Mouse (Mus musculus): ENCODE measurements around the gene Gpr173.
A peak's percentile ranks its signal among the peaks of the same experiment; 100 is the strongest.
"Not testable (repeated sequence)": the region's sequence is repeated elsewhere in the genome, so short reads cannot be mapped to it uniquely, and the experiment has no call there.

Gpr173 gene

DNA sequence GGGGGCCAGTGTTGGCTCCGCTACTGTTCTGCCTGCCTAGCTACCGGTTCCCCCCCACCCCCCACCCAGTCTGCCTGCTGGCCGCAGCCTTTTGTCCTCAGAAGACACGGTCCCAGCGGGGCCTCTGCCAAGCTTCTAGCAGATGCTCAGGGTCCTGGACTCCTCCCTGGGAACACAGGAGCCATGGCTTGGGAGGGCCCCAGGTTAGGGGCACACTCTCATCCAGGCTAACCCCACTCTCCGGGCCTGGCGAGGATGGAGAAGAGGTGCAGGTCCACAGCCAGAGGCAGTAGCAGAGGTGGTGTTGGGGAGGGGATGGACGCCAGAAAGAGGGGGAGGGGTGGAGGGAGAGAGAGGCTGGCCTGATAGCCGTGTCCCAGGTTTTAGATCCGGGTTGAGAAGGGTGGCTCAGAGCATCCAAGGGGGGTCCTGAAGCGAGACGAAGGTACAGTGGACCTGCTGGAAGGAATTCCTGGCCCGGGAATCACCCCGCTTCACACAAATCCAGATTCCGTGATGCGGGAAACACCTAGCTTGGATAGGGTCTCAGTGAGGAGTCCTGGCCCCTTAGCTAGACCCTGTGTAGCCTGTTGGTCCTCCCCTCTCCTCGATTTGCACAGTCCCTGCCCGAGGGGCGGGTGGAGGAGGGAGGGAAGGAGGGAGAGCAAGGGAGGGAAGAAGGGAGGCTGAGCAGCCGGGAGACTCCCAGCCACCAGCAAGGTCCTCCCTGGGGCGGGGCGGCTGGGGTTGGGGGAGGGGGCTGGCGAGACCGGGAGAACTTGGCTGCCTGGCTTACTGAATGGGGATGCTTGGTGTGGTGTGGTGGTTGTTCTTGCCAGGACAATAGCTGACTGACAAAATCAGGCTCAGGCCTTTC, at the start of gene Gpr173:
TSS of gene Gpr173 (minus strand) at position 308 of the 877 bp plus-strand sequence.
- DNase-seq (ENCODE audit: low spot score in 2 of 2): peak; percentile 48 to 50

DNA sequence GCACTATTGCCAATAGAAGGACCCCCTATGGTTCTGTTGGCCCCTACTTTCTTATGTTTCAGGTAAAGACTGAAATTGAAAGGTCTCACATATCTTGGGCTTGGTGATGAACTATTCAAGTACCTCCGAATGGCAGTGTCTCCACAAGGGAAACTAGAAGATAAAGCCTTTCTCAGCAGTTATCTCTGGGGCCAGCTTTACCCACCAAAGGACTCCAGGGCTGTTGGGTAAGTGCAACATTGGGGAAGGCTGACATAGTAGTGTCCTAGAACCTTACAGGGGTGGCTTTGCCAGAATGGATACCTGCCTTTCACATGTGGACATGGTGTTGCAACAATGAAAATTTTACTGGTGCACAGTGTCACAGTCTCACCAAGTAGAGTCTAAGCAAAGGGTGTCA, 34.7 kb upstream of the Gpr173 start:
- no peak for DNase-seq (ENCODE audit: low spot score in 2 of 2)

DNA sequence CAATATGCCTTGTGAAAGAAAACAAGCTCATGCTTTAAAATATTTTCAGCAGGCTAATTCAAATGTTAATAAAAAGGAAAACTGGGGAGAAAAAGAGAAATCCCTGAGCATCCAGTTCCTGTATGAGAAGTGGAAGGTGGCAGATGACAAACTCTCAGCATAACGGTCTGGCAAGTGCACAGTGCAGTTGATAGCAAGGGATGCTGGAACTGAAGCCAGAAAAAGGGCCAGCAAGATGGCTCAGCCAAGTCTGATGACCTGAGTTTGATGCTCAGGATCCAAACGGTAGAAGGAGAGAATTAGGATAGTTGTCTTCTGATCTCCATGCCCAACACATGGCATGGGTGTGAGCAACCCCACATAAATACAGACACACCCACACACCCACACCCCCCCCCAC, 31.6 kb upstream of the Gpr173 start:
- DNase-seq (ENCODE audit: low spot score in 2 of 2): no peak

DNA sequence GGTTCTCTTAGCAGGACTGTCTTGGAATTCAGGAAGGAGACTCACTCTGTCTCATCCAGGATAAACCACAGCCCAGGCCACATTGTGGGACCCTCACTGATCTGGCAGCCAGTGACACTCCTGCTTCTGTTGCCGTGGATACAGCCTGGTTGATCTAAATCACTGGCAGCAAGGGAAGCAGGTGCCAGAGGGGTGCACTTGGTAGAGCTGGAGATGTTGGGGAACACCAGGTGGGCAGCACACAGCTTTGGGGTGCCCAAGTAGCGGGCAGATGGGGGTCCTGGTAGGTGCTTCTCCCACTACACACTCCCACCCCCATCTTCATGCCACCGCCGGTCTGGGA, 479 bp downstream of the Gpr173 start:
- DNase-seq (ENCODE audit: low spot score in 2 of 2): no peak

DNA sequence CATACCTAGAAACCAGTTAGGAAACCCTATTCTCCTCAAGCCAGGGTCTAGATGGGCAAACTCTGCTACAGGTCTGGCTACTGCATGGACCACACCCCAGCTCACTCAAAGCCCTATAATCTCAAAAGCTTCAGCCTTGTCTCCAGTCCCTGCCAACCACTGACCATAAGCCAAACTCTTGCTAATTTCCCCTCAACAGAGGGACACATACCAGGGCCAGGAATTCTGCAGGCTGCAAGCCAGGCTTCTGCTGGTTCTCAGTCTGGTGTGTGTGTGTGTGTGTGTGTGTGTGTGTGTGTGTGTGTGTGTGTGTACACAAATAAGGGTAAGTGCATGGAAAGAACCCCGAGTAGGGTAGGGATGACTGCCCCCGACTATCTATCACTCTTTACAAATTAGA, 2.1 kb downstream of the Gpr173 start:
- no peak for DNase-seq (ENCODE audit: low spot score in 2 of 2)

DNA sequence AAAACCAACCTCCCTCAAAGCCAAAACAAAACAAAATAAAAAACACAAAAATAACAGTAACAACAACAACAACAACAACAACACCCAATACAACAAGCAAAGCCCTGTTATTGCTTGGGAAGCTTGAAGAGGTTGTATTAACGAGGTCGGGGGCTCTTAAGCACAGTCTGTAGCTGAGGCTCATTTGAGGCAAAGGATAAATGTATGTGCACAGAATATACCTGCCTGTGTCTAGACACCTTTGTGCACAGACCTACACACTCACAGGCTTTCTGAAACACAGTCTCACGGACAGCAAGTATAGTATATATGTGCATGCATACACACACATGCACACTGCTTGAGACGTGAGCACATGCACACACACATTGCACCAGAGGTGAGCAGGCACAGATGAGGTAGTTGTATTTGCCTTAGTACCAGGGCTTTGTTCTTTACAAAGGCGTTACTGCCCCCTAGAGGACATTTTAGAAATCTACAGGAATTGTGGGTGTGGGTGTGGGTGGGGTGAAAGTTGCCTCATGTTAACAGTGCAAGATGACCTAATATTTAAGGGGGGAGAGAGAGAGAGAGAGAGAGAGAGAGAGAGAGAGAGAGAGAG, 15.9 kb downstream of the Gpr173 start:
- no peak for DNase-seq (ENCODE audit: low spot score in 2 of 2)

DNA sequence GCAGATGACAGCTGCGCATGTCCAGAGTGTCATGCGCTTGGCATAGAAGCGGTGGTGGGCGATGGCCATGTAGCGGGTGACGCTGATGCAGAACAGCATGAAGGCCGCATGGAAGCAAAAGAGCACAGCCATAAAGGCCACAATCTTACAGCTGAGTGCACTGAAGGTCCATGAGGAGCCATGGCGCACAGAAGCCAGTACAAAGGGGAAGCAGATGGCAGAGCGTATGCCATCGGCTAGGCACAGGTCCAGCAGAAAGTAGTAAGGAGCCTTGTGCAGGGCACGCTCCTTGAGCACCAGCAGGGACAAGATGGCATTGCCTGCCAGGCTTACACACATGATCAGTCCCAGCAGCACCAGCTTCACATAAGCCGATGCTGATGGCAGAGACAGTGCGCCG, 21.5 kb downstream of the Gpr173 start:
- no peak for DNase-seq (ENCODE audit: low spot score in 2 of 2)

DNA sequence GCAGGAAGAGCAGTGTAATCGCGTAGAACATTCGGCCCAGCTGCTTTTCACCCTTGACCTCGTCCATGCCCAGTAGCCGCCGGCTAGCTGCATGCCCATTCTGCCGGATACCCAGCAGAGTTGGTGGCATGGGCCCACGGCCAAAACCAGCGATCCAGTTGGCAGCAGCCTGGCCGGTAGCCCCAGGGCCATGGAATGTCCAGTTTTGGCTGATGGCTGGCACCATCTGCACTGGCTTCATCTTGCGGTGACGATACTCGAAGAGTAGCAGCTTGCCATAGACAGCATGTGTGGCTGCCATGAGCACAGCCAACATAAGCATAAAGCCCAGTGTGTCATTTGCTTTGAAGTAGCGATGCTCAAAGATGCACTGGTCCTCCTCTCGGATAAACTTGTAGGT, 21.9 kb downstream of the Gpr173 start:
- no peak for DNase-seq (ENCODE audit: low spot score in 2 of 2)

DNA sequence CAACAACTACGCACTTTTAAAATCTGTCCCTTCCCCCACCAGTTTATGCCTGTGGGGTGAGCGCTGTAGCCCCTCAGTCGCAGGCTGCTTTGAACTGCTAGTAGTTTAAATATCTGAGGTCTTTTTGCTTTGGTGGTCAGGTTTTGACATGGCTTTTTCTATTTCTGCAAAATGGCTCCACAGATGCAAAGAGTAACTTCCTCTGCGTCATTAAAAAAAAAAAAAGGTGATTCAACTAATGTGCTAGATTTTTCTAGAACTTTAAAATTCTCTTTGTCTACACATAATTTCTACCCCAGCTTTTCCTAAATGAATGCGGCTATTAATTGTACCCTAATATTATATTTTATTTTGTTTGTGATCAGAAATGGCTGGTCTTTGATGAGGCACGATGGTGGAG, 25.6 kb downstream of the Gpr173 start:
- no peak for DNase-seq (ENCODE audit: low spot score in 2 of 2)

DNA sequence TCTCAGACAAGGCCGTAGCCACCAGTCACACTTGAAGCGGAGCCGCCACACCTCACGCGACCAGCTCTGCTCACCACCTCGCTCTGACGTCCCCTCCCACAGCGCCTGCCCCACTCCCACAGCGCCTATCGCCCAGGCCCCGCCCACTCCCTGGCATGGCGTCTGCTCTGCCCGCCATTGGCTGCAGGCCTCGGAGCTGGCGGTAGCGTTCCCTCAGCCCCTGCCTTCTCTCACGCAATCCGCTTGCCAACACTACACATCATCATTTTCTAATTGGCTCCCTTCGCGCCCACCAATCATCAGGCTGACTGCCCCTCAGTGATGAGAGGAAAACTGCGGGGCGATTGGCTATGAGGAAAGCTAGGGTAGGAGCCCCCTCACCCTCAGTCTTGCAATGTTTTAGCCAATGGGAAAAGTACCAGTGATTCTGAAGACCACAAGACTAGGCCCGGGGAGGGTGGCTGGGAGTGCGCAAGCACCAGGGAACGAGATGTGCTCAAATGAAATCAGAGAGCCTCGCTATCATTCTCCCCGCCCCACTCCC, 26.1 kb downstream of the Gpr173 start, which contains the start of gene Tspyl2:
TSS of gene Tspyl2 (minus strand) at position 68 of the 544 bp plus-strand sequence.
- peak; percentile 90 to 91 for DNase-seq (ENCODE audit: low spot score in 2 of 2)

DNA sequence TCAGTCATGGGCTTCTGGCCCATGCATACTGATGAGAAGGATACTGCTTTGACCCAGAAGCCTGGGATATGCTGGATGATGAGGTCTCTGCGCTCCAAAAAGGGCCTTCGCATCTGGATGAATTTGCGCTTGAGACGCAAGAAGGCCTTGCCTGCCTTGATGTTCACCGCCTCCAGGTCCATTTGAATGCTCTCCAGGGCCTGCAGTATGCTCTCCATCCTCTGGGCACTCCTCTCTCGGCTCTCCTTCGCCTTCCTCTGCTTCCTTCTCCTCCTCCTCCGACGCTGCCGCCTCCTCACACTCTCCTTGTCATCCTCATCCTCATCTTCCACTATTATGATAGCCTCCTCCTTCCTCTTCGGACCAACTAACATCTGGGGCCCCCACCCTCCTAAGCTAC, 27.0 kb downstream of the Gpr173 start:
- DNase-seq (ENCODE audit: low spot score in 2 of 2): peak in 1 of 2 experiments; percentile 20

DNA sequence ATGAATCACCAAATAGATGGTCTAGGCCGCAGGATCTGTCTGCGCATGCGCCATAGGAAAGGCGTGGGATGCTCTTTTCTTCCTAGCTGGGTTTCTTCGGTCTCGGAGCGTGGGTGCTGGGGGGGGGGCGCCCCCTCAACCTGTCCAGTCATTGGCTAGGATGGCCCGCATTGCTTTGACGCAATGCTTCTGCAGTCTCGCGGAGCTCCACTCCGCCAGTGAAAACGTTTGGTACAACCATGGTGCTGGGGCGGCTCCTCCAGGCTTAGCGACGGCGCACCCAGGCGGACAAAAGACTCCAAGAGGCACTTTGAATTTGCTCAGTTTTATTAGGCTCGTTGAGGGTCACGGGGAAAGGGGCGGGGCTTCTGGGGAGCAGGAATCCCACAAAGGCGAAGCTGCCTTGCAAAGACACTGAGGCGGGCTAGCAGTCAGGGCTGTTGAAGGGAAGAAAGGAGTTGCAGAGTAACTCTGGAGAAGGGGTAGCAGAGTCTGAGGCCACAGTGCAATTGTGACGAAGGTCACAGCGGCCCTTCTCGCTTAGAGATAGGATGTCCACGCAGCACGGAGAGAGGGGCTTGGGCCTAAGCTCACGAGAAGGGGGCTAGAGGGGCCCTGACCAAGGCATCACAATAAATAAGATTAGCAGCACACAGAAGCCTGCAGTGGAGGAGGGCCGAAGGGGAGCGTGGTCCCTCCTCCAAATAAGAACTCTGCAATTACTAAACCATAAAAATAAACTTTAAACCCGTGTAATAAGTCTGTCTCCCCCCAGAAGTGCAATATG, 31.8 kb downstream of the Gpr173 start:
- DNase-seq (ENCODE audit: low spot score in 2 of 2): peak; percentile 87 to 89

DNA sequence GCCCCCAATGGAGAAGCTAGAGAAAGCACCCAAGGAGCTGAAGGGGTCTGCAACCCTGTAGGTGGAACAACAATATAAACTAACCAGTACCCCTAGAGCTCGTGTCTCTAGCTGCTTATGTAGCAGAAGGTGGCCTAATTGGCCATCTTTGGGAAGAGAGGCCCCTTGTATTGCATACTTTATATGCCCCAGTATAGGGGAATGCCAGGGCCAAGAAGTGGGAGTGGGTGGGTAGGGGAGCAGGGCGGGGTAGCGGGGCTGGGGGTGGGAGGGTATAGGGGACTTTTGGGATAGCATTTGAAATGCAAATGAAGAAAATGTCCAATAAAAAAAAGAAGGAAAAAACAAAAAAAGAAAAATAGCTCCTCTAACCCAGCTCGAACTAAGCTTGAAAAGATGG, 32.4 kb downstream of the Gpr173 start:
- not testable (repeated sequence) for DNase-seq (ENCODE audit: low spot score in 2 of 2)

DNA sequence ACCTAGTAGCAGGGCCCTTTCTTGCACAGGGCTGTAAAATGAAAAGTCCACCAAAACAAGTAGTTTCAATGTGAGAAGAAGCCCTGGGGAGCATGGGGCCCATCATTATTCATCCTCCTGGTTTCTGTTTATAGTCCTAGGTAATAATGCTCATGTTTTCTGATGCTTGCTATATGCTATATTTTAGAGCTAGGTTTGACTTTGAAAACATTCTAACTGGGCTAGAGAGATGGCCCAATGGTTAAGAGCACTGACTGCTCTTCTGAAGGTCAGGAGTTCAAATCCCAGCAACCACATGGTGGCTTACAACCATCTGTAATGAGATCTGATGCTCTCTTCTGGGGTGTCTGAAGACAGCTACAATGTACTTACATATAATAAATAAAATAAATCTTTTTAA, 39.1 kb downstream of the Gpr173 start:
- DNase-seq (ENCODE audit: low spot score in 2 of 2): not testable (repeated sequence)

DNA sequence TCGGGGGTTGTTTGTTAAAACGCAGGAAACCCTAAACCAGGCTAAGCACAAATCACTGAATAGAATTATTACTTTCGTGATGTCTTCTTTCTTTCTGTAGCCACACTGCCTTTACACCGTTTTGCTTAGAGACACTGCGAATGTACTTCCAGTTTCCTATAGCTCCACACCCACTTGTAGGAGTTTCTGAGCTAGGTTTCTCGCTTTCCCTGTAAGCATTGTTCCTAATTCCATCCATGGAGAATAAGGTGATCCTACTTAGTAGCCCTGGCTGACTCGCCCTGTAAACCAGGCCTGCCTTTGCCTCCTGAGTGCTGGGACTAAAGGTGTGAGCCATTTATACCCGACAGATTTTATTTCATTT, 40.8 kb downstream of the Gpr173 start:
- no peak for DNase-seq (ENCODE audit: low spot score in 2 of 2)

DNA sequence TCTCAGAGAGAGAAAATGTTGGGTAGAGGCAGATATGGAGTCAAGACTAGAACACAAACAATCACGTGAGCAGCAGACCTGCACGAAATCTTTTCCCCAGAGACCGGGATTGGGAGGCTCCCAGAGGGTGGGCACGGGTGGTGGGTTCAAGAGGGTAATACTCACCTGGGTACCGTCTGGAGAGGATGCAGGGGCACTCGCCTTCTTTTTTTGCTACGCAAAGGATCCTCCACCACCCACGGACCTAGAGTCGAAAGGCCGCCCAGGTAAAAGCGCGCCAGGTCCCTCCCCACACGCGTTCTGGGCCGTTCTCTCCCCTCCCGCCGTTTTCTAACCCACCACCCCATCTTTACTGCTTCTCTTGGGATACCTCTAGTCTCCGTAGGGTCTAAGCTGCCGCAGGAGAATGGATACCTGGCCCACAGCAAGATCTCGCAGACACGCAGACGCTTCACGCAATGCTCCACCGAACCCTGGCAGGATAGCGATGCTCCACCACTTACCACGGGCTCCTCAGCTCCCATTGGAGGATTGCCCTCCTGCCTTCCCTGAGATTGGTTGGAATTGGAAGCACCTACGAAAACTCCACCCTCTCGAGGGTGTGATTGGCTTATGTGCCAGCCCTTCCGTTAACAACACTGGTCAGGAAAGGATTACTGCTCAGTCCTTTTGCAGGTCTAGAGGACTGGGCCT, 41.4 kb downstream of the Gpr173 start, which contains the start of gene Kantr:
TSS of gene Kantr (minus strand) at position 500 of the 693 bp plus-strand sequence.
- DNase-seq (ENCODE audit: low spot score in 2 of 2): peak; percentile 76

DNA sequence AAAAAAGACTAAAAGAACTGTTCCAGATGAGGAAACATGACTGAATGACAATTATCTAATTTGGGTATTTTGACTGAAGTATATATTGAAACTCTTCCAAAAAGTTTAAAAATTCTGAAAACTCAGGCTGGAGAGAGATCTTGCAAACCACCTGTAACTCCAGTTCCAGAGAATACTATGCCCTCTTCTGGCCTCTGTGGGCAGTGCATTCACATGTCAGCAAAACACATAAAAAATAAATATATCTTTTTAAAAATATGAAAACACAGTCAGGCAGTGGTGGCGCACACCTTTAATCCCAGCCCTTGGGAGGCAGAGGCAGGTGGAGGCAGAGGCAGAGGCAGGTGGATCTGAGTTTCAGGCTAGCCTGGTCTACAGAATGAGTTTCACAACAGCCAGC, 44.9 kb downstream of the Gpr173 start:
- no peak for DNase-seq (ENCODE audit: low spot score in 2 of 2)

DNA sequence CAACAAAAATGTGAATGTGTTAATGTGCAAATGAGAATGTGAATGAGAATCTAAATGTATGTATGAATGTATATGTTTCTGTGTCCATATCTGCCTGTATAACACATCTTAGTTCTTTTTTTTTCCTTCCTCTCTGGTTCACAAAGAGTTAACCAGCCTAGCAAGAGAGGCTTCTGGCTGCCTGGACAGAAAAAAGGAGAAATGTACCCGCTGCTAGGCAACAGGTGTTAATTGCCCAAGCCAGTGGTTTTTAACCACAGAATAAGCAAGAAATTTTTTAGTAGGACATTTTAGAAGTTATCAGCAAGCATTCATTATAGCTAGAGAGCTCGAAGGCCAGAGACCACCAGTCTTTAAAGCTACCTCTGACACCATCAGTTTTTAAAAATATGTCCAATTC, 45.7 kb downstream of the Gpr173 start:
- DNase-seq (ENCODE audit: low spot score in 2 of 2): no peak

DNA sequence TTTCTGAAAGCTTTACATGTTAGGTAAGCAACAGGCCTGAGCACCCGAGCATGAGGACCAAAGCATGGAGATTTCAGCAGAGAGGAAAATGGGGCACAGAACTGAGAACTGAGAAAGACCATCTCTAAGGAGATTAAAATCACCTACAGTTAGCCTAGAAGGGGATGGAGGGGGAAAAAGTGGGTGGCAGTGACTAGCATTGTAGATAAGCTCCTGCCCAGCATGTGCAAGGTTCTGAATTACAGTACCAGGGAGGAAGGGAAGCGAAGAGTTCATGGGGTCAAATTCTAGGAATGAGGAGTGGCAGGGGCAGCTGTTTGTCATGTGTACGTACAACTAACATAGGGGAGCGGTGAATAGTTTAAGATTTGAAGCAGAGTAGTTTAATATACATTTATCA, 48.0 kb downstream of the Gpr173 start:
- DNase-seq (ENCODE audit: low spot score in 2 of 2): no peak

DNA sequence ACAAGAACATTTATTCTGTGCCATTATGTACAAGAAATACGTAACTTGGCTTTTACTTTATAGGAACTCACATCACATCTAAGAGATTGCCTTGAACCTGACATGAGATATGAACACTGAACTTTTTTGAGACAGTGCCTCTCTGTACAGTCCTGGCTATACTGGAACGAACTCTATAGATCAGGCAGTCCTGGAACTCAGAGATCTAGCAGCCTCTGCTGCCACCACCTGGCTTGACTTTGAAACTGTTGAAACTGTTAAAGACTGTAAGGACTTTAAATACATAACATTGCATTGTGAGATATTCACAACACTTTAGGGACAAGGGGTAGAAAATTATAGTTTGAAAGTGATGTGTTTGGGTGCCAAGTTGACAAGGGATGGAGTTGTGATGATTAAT, 60.6 kb downstream of the Gpr173 start:
- DNase-seq (ENCODE audit: low spot score in 2 of 2): peak; percentile 11 to 47

DNA sequence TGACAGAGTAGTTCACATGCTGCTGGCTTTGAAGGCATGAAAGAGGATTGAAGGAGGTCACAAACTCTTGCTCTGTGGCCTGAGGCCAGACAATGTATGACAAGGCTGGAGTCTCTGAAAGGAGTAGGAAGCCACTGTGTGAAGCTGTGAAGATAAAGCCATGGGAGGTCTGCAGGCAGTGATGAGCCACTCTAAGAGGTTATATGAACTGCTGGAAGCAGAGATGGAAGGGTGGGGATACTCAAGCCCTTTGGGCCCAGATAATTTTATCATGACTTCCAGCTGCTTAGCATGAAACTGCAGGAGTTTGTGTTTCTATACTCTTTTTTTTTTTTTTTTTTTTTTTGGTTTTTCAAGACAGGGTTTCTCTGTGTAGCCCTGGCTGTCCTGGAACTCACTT, 61.1 kb downstream of the Gpr173 start:
- no peak for DNase-seq (ENCODE audit: low spot score in 2 of 2)

DNA sequence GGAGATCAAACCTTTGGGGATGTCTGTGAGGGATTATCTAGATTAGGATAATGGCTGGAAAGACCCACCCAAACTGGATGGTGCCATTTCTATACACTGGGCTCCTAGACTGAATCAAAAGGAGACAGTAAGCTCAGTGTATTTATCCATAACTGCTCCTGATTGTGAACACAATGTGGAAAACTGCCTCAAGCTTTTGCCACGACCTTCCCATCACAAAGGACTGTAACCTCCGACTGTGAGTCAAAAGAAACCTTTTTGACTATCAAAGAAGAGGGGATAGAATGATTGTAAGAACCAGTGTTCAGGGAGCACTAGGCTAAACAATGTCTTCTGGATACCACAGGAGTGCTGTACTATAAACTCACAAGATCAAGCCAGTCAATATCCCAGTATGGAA, 62.3 kb downstream of the Gpr173 start:
- DNase-seq (ENCODE audit: low spot score in 2 of 2): no peak

Data from right cerebral cortex, adult 2 months (tissue).